Mouse (Mus musculus): ENCODE results near the gene Lingo4. TPM values are rescaled to one million over a fixed set of nuclear protein-coding genes. Genes with fewer than 3 reads are reported as not detected.

The Lingo4 gene
- total and polyA plus RNA-seq, 3 experiments, result not detected

GRCm38 (mm10) chr3:94392128-94392527, 6.2 kb upstream of the Lingo4 start:
- H3K27me3 ChIP-seq (replicated peaks), result no peaks in the 10 kb centered on the region
- dilution Hi-C loops (cut with MboI; ENCODE audit: extremely low pct_ligation_motif_present, extremely low pct_unique_long_range_greater_than_20kb, low sequenced_read_pairs) (no loop called here), in situ Hi-C loops (cut with MboI; ENCODE audit: low pct_ligation_motif_present, low pct_unique_long_range_greater_than_20kb, low sequenced_read_pairs) (no loop called here)
- TF ChIP-seq E2F4 (IDR thresholded peaks at IDR 0.05; ENCODE audit: insufficient replicate concordance, low read depth, low read length), result no peak
- TF ChIP-seq MAZ (IDR thresholded peaks at IDR 0.05; ENCODE audit: low read depth, low read length), result no peak
- TF ChIP-seq POLR2AphosphoS2 (IDR thresholded peaks at IDR 0.05; ENCODE audit: low read depth, low read length), result no peak
- no peak for TF ChIP-seq GABPA (IDR thresholded peaks at IDR 0.05; ENCODE audit: insufficient replicate concordance, low read depth, low read length)
- no peak for TF ChIP-seq NELFE (IDR thresholded peaks at IDR 0.05; ENCODE audit: low read depth, low read length)
- TF ChIP-seq TBP (conservative IDR thresholded peaks at IDR 0.05; ENCODE audit: low read depth, low read length), result no peak
- TF ChIP-seq SMC3 (IDR thresholded peaks at IDR 0.05; ENCODE audit: low read depth, low read length), result no peak
- no peak for TF ChIP-seq POLR2A (IDR thresholded peaks at IDR 0.05; ENCODE audit: low read depth, low read length)
- no peak for TF ChIP-seq CHD2 (IDR thresholded peaks at IDR 0.05; ENCODE audit: low read length)
- TF ChIP-seq UBTF (IDR thresholded peaks at IDR 0.05; ENCODE audit: low read depth, low read length), result no peak
- TF ChIP-seq MXI1 (IDR thresholded peaks at IDR 0.05; ENCODE audit: low read depth, low read length), result no peak
- TF ChIP-seq ETS1 (conservative IDR thresholded peaks at IDR 0.05; ENCODE audit: low read depth, low read length), result no peak
- TF ChIP-seq EP300 (IDR thresholded peaks at IDR 0.05; ENCODE audit: low read length), result no peak
- no peak for TF ChIP-seq RCOR1 (conservative IDR thresholded peaks at IDR 0.05; ENCODE audit: low read depth, low read length)
- H3K4me2 ChIP-seq (ENCODE audit: insufficient read depth, low read depth, poor library complexity, severe bottlenecking), result no peak overlapping the region
- no peaks in the 10 kb centered on the region for H3K9me3 ChIP-seq (replicated peaks; ENCODE audit: low read length)
- H3K4me3 ChIP-seq (replicated peaks in 1 of 3; ENCODE audit: low read depth in 2 of 3, low read length in 2 of 3, poor library complexity in 1 of 3), result no peak overlapping the region
- peaks cover 6 to 28% of the 10 kb centered on the region in 2 experiments for H3K4me1 ChIP-seq (ENCODE audit: control insufficient read depth in 1 of 2, insufficient read depth in 2 of 2)
- peaks cover 0 to 2% of the 10 kb centered on the region in 2 experiments for H3K36me3 ChIP-seq (replicated peaks in 1 of 2; ENCODE audit: control insufficient read depth in 1 of 2, insufficient read depth in 1 of 2, low read length in 1 of 2)
- H3K9ac ChIP-seq (ENCODE audit: insufficient read depth, low read depth), result no peak overlapping the region
- DNase-seq (ENCODE audit: extremely low read depth), result no peak
- no peak overlapping the region for H3K27ac ChIP-seq (ENCODE audit: insufficient read depth, low read depth)
- H3K79me2 ChIP-seq (replicated peaks; ENCODE audit: control insufficient read depth, extremely low read depth, insufficient read depth, poor library complexity, severe bottlenecking), result no peaks in the 10 kb centered on the region

- Histone ChIP-seq H3K27ac (ENCODE audit: insufficient read depth, low read depth) (no peak overlapping the region), H3K27me3 (replicated peaks) (no peaks in the 10 kb centered on the region), H3K79me2 (replicated peaks; ENCODE audit: control insufficient read depth, extremely low read depth, insufficient read depth, poor library complexity, severe bottlenecking) (no peaks in the 10 kb centered on the region), H3K36me3 (replicated peaks in 1 of 2; ENCODE audit: control insufficient read depth in 1 of 2, insufficient read depth in 1 of 2, low read length in 1 of 2) (peaks cover 0 to 2% of the 10 kb centered on the region in 2 experiments), H3K4me3 (replicated peaks in 1 of 3; ENCODE audit: low read depth in 2 of 3, low read length in 2 of 3, poor library complexity in 1 of 3) (no peak overlapping the region), H3K4me1 (ENCODE audit: control insufficient read depth in 1 of 2, insufficient read depth in 2 of 2) (peaks cover 0 to 19% of the 10 kb centered on the region in 2 experiments; a peak in 3 of 4 replicates), H3K9me3 (replicated peaks; ENCODE audit: low read length) (no peaks in the 10 kb centered on the region), H3K4me2 (ENCODE audit: insufficient read depth, low read depth, poor library complexity, severe bottlenecking) (no peak overlapping the region), H3K9ac (ENCODE audit: insufficient read depth, low read depth) (no peak overlapping the region)
- TF ChIP-seq ZKSCAN1 (IDR thresholded peaks at IDR 0.05; ENCODE audit: borderline replicate concordance, low read depth, low read length) (no peak), MEF2A (IDR thresholded peaks at IDR 0.05; ENCODE audit: borderline replicate concordance, low read depth, low read length) (no peak), TCF12 (IDR thresholded peaks at IDR 0.05; ENCODE audit: low read depth, low read length) (no peak), MXI1 (IDR thresholded peaks at IDR 0.05; ENCODE audit: low read depth, low read length) (no peak), SMC3 (IDR thresholded peaks at IDR 0.05; ENCODE audit: low read depth, low read length) (no peak), NRF1 (IDR thresholded peaks at IDR 0.05; ENCODE audit: low read depth, low read length) (no peak), NELFE (IDR thresholded peaks at IDR 0.05; ENCODE audit: low read depth, low read length) (no peak), IRF4 (IDR thresholded peaks at IDR 0.05; ENCODE audit: low read depth, low read length) (no peak), ZMIZ1 (IDR thresholded peaks at IDR 0.05; ENCODE audit: low read depth, low read length) (no peak), JUND (conservative IDR thresholded peaks at IDR 0.05; ENCODE audit: low read depth, low read length) (no peak), POLR2A (IDR thresholded peaks at IDR 0.05; ENCODE audit: low read depth, low read length) (no peak), RCOR1 (conservative IDR thresholded peaks at IDR 0.05; ENCODE audit: low read depth, low read length) (no peak), CTCF (conservative IDR thresholded peaks at IDR 0.05 in 1 of 2, IDR thresholded peaks at IDR 0.05 in 1 of 2; ENCODE audit: low read depth in 2 of 2, low read length in 2 of 2) (no peak), GABPA (IDR thresholded peaks at IDR 0.05; ENCODE audit: insufficient replicate concordance, low read depth, low read length) (no peak)
- dilution Hi-C loops (cut with MboI; ENCODE audit: extremely low pct_ligation_motif_present, extremely low pct_unique_long_range_greater_than_20kb, low sequenced_read_pairs) (no loop called here), in situ Hi-C loops (cut with MboI; ENCODE audit: low pct_ligation_motif_present, low pct_unique_long_range_greater_than_20kb, low sequenced_read_pairs) (no loop called here)
- DNase-seq (ENCODE audit: extremely low read depth), result no peak
Measured at GRCm38 (mm10) chr3:94393049-94393448, 5.3 kb upstream of the Lingo4 start.
